Mouse (Mus musculus): ENCODE measurements around the gene Slc39a11. TPM values are rescaled to one million over a fixed set of nuclear protein-coding genes. Genes with fewer than 3 reads are reported as not detected.
A peak's percentile ranks its signal among the peaks of the same experiment; 100 is the strongest.

Slc39a11 gene
- polyA plus RNA-seq, 1 experiment from 2014 or later: 21.8 TPM

GRCm38 (mm10) chr11:113537715-113538114 lies 112.2 kb downstream of the Slc39a11 start:
- no peaks in the 10 kb centered on the region for H3K36me3 ChIP-seq (ENCODE audit: insufficient read depth)
- 79% methylated on average over 7 of the region's 7 CpGs for whole genome bisulfite sequencing

DNA sequence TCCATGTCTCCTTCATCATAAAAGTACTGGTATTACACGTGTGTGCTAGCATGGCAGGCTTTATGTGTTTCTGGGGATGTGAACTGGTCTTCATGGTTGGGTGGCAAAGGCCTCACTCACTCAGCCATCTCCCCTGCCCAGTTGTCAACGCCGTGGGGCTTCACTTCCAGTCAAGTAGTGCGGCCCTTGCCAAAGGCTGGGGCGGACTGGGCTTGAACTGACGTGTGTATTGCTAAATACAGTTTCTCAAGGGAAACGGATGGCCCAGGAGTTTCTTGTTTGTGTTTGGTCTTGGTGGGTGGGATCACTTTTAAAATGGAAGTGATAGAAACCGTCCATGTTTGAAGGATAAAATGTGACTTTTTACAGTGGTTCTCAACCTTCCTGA lies 112.7 kb downstream of the Slc39a11 start:
- Histone ChIP-seq H3K4me2 (no peak overlapping the region), H3K27me3 (ENCODE audit: insufficient read depth, low read length) (no peaks in the 10 kb centered on the region), H3K4me3 (ENCODE audit: low read depth, low read length) (no peak overlapping the region), H3K36me3 (ENCODE audit: insufficient read depth) (no peaks in the 10 kb centered on the region), H3K9me3 (ENCODE audit: low read depth, low read length) (no peaks in the 10 kb centered on the region; the same call in 1 of the 2 replicates), H3K4me1 (ENCODE audit: insufficient read depth) (0 out of 2 replicates have a peak, but pooled peaks cover 4% of the 10 kb centered on the region), H3K27ac (ENCODE audit: low read depth) (no peak overlapping the region), H3K9ac (no peak overlapping the region)
- no peak for TF ChIP-seq CTCF (IDR thresholded peaks at IDR 0.05; ENCODE audit: low read depth)
- ATAC-seq (ENCODE audit: insufficient read depth) (no peak), DNase-seq (no peak)
- WGBS: 66% methylated on average over 8 of the region's 8 CpGs

More at GRCm38 (mm10) chr11:113537715-113538114, 112.2 kb downstream of the Slc39a11 start:
- Histone ChIP-seq H3K4me3 (ENCODE audit: low read depth, low read length) (no peak overlapping the region), H3K4me2 (no peak overlapping the region), H3K9me3 (ENCODE audit: low read depth, low read length) (no peaks in the 10 kb centered on the region; the same call in 1 of the 2 replicates), H3K4me1 (ENCODE audit: insufficient read depth) (0 out of 2 replicates have a peak, but pooled peaks cover 4% of the 10 kb centered on the region), H3K27ac (ENCODE audit: low read depth) (no peak overlapping the region), H3K27me3 (ENCODE audit: insufficient read depth, low read length) (no peaks in the 10 kb centered on the region), H3K9ac (no peak overlapping the region)
- ATAC-seq (ENCODE audit: insufficient read depth): no peak
- TF ChIP-seq CTCF (IDR thresholded peaks at IDR 0.05; ENCODE audit: low read depth): no peak
- no peak for DNase-seq

DNA sequence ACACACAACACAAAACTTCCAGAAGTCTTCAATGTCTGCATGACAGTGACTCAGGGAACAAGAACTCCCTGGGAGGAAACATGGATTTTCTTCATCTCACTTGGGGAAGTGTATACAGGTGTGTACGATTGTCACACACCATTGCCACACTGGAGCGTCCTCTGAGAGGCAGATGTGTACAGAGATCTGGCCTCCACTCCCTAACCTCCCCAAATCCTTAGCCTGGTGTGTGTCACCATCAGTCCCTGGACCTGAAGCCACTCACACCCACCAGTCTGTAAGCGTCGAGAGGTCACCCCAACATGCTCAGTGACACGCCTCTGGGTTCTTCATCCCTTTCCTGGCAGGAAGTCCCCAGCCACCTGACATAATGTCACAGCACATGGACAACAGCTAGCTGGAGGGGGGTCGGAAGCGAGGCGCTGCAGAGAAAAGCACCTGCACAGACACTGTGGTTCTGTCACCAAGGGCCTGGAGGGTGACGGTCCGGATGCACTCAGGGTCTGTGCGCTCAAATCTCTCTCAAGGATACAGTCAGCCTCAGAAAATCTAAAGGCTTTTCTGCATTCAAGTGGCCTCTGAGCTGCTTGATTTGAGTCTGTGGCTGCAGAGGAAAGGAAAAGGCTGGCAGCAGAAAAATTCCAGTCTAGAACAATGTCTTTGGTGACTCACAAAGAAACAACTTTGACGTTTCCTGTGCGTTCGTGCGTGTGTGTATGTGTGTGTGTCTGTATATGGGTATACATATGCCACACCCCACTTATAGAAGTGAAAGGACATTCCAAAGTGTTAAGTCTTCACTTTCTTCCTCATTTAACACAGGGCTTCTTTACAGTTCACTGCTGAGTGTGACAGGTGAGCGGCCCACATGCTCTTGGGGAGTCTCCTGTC lies 113.3 kb downstream of the Slc39a11 start:
- Histone ChIP-seq H3K4me1 (ENCODE audit: insufficient read depth) (0 out of 2 replicates have a peak, but pooled peaks cover 4% of the 10 kb centered on the region), H3K36me3 (ENCODE audit: insufficient read depth) (no peaks in the 10 kb centered on the region), H3K4me2 (no peak overlapping the region), H3K27me3 (ENCODE audit: insufficient read depth, low read length) (no peaks in the 10 kb centered on the region), H3K27ac (ENCODE audit: low read depth) (no peak overlapping the region), H3K9me3 (ENCODE audit: low read depth, low read length) (no peaks in the 10 kb centered on the region; the same call in 1 of the 2 replicates), H3K4me3 (ENCODE audit: low read depth, low read length) (no peak overlapping the region), H3K9ac (no peak overlapping the region)
- ATAC-seq (ENCODE audit: insufficient read depth) (no peak), DNase-seq (no peak)
- no peak for TF ChIP-seq CTCF (IDR thresholded peaks at IDR 0.05; ENCODE audit: low read depth)
- WGBS: 78% methylated on average over 16 of the region's 16 CpGs

DNA sequence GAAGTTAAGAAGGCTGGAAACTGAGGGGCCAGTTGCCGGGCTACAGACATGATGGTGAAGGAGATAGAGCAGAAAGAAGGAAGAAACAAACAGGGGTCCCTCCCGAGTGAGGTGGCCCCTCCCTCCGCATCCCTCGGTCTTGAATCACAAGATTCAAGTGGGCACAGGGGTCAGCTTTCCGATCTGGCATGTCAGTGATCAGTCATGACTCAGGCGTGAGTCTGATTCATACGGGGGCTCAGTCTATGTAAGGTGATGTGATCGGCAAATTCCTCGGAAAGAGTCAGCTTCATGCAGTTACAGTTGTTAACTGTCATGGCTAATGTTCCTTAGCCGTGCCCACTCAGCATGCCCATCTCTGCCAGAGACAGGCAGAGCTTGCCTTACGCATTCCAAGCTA lies 115.5 kb downstream of the Slc39a11 start:
- WGBS: 60% methylated on average over 11 of the region's 11 CpGs
- H3K4me1 ChIP-seq (ENCODE audit: insufficient read depth): 0 out of 2 replicates have a peak, but pooled peaks cover 4% of the 10 kb centered on the region
- no peak overlapping the region for H3K4me2 ChIP-seq
- no peaks in the 10 kb centered on the region for H3K36me3 ChIP-seq (ENCODE audit: insufficient read depth)
- no peak overlapping the region for H3K4me3 ChIP-seq (ENCODE audit: low read depth, low read length)
- no peak overlapping the region for H3K9ac ChIP-seq
- H3K27ac ChIP-seq (ENCODE audit: low read depth): no peak overlapping the region
- no peak for ATAC-seq (ENCODE audit: insufficient read depth)
- no peak for DNase-seq
- no peaks in the 10 kb centered on the region for H3K27me3 ChIP-seq (ENCODE audit: insufficient read depth, low read length)
- no peaks in the 10 kb centered on the region for H3K9me3 ChIP-seq (ENCODE audit: low read depth, low read length)
- no peak for TF ChIP-seq CTCF (IDR thresholded peaks at IDR 0.05; ENCODE audit: low read depth)

DNA sequence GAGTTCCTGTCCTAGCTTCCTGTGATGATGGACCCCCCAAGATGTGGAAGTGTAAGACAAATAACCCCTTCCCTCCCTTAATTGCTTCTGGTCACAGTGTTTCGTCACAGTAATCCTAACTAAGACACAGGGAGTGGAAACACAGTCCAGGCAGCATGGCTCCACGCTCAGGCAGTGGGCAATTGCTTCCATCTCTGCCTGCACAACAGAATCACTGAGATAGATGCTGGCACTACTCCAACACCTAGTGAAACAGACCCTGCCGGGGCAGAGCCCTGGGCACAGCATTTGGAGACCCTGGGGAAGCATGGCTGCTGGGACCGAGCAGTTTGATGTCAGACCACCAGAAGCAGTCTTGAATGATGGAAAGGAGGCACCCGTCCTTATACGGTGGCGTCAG lies 115.9 kb downstream of the Slc39a11 start:
- TF ChIP-seq CTCF (IDR thresholded peaks at IDR 0.05; ENCODE audit: low read depth): no peak
- Histone ChIP-seq H3K36me3 (ENCODE audit: insufficient read depth) (no peaks in the 10 kb centered on the region), H3K27ac (ENCODE audit: low read depth) (no peak overlapping the region), H3K27me3 (ENCODE audit: insufficient read depth, low read length) (no peaks in the 10 kb centered on the region), H3K9ac (no peak overlapping the region), H3K4me2 (no peak overlapping the region), H3K4me3 (ENCODE audit: low read depth, low read length) (no peak overlapping the region), H3K4me1 (ENCODE audit: insufficient read depth) (0 out of 2 replicates have a peak, but pooled peaks cover 4% of the 10 kb centered on the region), H3K9me3 (ENCODE audit: low read depth, low read length) (no peaks in the 10 kb centered on the region)
- ATAC-seq (ENCODE audit: insufficient read depth) (peak; percentile 35; the same call in 1 of the 2 replicates), DNase-seq (no peak)
- WGBS: 51% methylated on average over 7 of the region's 7 CpGs

- Histone ChIP-seq H3K4me1 (ENCODE audit: insufficient read depth) (no peaks in the 10 kb centered on the region), H3K27me3 (ENCODE audit: insufficient read depth, low read length) (no peaks in the 10 kb centered on the region), H3K9ac (no peak overlapping the region), H3K36me3 (ENCODE audit: insufficient read depth) (no peaks in the 10 kb centered on the region), H3K4me3 (ENCODE audit: low read depth, low read length) (no peak overlapping the region), H3K4me2 (no peak overlapping the region), H3K9me3 (ENCODE audit: low read depth, low read length) (no peaks in the 10 kb centered on the region), H3K27ac (ENCODE audit: low read depth) (no peak overlapping the region)
- whole genome bisulfite sequencing: 88% methylated on average over 3 of the region's 3 CpGs
- no peak for ATAC-seq (ENCODE audit: insufficient read depth)
- DNase-seq: no peak
- no peak for TF ChIP-seq CTCF (IDR thresholded peaks at IDR 0.05; ENCODE audit: low read depth)
These were observed 121.5 kb downstream of the Slc39a11 start for GRCm38 (mm10) chr11:113528391-113528790.

DNA sequence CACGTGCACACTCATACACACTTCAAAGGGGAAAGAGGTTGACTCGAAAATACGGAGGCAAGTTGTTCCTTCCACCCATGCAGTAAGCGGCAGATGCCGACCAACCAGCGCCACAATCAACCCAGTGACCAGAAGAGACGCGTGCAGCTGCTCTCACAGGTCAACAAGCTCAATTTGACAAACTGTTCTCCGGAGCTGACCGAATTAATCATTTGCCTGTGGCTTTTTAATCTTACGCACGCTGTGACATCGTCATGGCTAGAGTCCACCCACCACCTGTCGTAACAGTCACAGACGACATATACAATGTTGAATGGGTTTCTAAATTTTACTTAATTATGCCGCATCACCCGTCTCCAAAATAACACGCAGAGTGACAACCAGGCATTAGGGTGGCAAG lies 124.1 kb downstream of the Slc39a11 start:
- 69% methylated on average over 18 of the region's 18 CpGs for WGBS
- Histone ChIP-seq H3K27ac (ENCODE audit: low read depth) (no peak overlapping the region), H3K9ac (no peak overlapping the region), H3K9me3 (ENCODE audit: low read depth, low read length) (no peaks in the 10 kb centered on the region), H3K36me3 (ENCODE audit: insufficient read depth) (no peaks in the 10 kb centered on the region), H3K27me3 (ENCODE audit: insufficient read depth, low read length) (no peaks in the 10 kb centered on the region), H3K4me3 (ENCODE audit: low read depth, low read length) (no peak overlapping the region), H3K4me2 (no peak overlapping the region), H3K4me1 (ENCODE audit: insufficient read depth) (no peaks in the 10 kb centered on the region)
- no peak for ATAC-seq (ENCODE audit: insufficient read depth)
- DNase-seq: no peak
- no peak for TF ChIP-seq CTCF (IDR thresholded peaks at IDR 0.05; ENCODE audit: low read depth)

All from lung, embryonic 14.5 days (tissue).